Mouse (Mus musculus) CH12.LX (cell line): Measurements from ENCODE around the gene Jsrp1. TPM values are rescaled to one million over a fixed set of nuclear protein-coding genes. Genes with fewer than 3 reads are reported as not detected.

Experiments used
- DNase-seq: peaks from one replicate; pipeline ENCODE4 v3.0.0-alpha.2; 2013; ENCODE audit errors: extremely low read depth
- H3K27ac ChIP-seq: 2 replicates; pipeline ENCODE4 v1.5.1; 2012; ENCODE audit warnings: low read depth, mild to moderate bottlenecking, control low read depth, moderate library complexity; ENCODE audit not compliant: insufficient read depth
- H3K27me3 ChIP-seq: replicated peaks from 2 replicates; pipeline ENCODE3; 2012; ENCODE audit warnings: inconsistent platforms
- H3K36me3 ChIP-seq, 2 experiments: replicated peaks in 1 of 2; 2 replicates each; pipeline versions ENCODE3 to v1.6.1; 2012; ENCODE audit warnings: inconsistent platforms in 1 of 2, low read length in 1 of 2, mild to moderate bottlenecking in 1 of 2, mixed read lengths in 1 of 2, moderate library complexity in 1 of 2; ENCODE audit not compliant: control insufficient read depth in 1 of 2, insufficient read depth in 1 of 2
- H3K4me1 ChIP-seq, 2 experiments: 2 replicates each; pipeline ENCODE4 v1.6.1; 2012; ENCODE audit warnings: inconsistent platforms in 1 of 2, moderate library complexity in 1 of 2; ENCODE audit not compliant: insufficient read depth in 2 of 2, control insufficient read depth in 1 of 2
- H3K4me2 ChIP-seq: 2 replicates; pipeline ENCODE4 v1.6.1; 2012; ENCODE audit warnings: low read depth, mild to moderate bottlenecking, control low read depth; ENCODE audit not compliant: poor library complexity, insufficient read depth, severe bottlenecking
- H3K4me3 ChIP-seq, 3 experiments: fragments of 150-350 bp in 1 of 3; sonication (generic) in 1 of 3; replicated peaks in 1 of 3; 2 replicates each; pipeline versions ENCODE3 to v1.5.1; 2011 to 2012; ENCODE audit warnings: low read depth in 2 of 3, low read length in 2 of 3, mild to moderate bottlenecking in 2 of 3, moderate library complexity in 2 of 3, control low read depth in 1 of 3, improper control_type of control experiment in 1 of 3, inconsistent platforms in 1 of 3, mixed read lengths in 1 of 3; ENCODE audit not compliant: poor library complexity in 1 of 3
- H3K79me2 ChIP-seq: replicated peaks from 2 replicates; pipeline ENCODE4 v1.6.1; 2012; ENCODE audit warnings: mild to moderate bottlenecking, moderate library complexity; ENCODE audit not compliant: control insufficient read depth, poor library complexity, insufficient read depth, severe bottlenecking; ENCODE audit errors: extremely low read depth
- H3K9ac ChIP-seq: 2 replicates; pipeline ENCODE4 v1.6.1; 2012; ENCODE audit warnings: low read depth, mild to moderate bottlenecking, control low read depth, moderate library complexity; ENCODE audit not compliant: insufficient read depth
- H3K9me3 ChIP-seq: replicated peaks from 2 replicates; pipeline ENCODE3; 2012; ENCODE audit warnings: low read length, inconsistent platforms, mixed read lengths
- BHLHE40 ChIP-seq: IDR thresholded peaks from 2 replicates; pipeline ENCODE4 v1.6.1; 2011; ENCODE audit warnings: mild to moderate bottlenecking, low read depth, low read length, improper control_type of control experiment
- CHD1 ChIP-seq: IDR thresholded peaks from 2 replicates; pipeline ENCODE4 v1.6.1; 2012; ENCODE audit warnings: low read depth, low read length, improper control_type of control experiment, inconsistent platforms
- CHD2 ChIP-seq: IDR thresholded peaks from 2 replicates; pipeline ENCODE4 v1.6.1; 2011; ENCODE audit warnings: low read length, improper control_type of control experiment
- CTCF ChIP-seq, 2 experiments: IDR thresholded peaks in 1 of 2; conservative IDR thresholded peaks in 1 of 2; 2 replicates each; pipeline ENCODE4 v1.5.1; 2011 to 2012; ENCODE audit warnings: low read depth in 2 of 2, low read length in 2 of 2, improper control_type of control experiment in 1 of 2, inconsistent platforms in 1 of 2, mild to moderate bottlenecking in 1 of 2, moderate library complexity in 1 of 2
- EP300 ChIP-seq: IDR thresholded peaks from 2 replicates; pipeline ENCODE4 v1.6.1; 2011; ENCODE audit warnings: low read length, improper control_type of control experiment
- IRF4 ChIP-seq: IDR thresholded peaks from 2 replicates; pipeline ENCODE4 v1.6.1; 2014; ENCODE audit warnings: low read depth, mild to moderate bottlenecking, inconsistent platforms, low read length, improper control_type of control experiment
- JUN ChIP-seq: IDR thresholded peaks from 2 replicates; pipeline ENCODE4 v1.6.1; 2011; ENCODE audit warnings: low read depth, mild to moderate bottlenecking, low read length, improper control_type of control experiment, moderate library complexity; ENCODE audit not compliant: insufficient read depth
- JUND ChIP-seq: conservative IDR thresholded peaks from 2 replicates; pipeline ENCODE4 v1.6.1; 2011; ENCODE audit warnings: low read depth, low read length, improper control_type of control experiment
- KAT2A ChIP-seq: IDR thresholded peaks from 2 replicates; pipeline ENCODE4 v1.6.1; 2012; ENCODE audit warnings: low read length, improper control_type of control experiment, inconsistent platforms; ENCODE audit not compliant: insufficient replicate concordance
- MAZ ChIP-seq: IDR thresholded peaks from 2 replicates; pipeline ENCODE4 v1.6.1; 2012; ENCODE audit warnings: low read depth, mild to moderate bottlenecking, inconsistent platforms, low read length, improper control_type of control experiment, moderate library complexity
- MEF2A ChIP-seq: IDR thresholded peaks from 2 replicates; pipeline ENCODE4 v1.6.1; 2014; ENCODE audit warnings: low read depth, mild to moderate bottlenecking, inconsistent platforms, low read length, improper control_type of control experiment, borderline replicate concordance
- MXI1 ChIP-seq: IDR thresholded peaks from 2 replicates; pipeline ENCODE4 v1.6.1; 2011; ENCODE audit warnings: mild to moderate bottlenecking, low read depth, low read length, improper control_type of control experiment
- MYC ChIP-seq: IDR thresholded peaks from 2 replicates; pipeline ENCODE4 v1.6.1; 2011; ENCODE audit warnings: low read depth, mild to moderate bottlenecking, improper control_type of control experiment, low read length
- NELFE ChIP-seq: IDR thresholded peaks from 2 replicates; pipeline ENCODE4 v1.6.1; 2011; ENCODE audit warnings: low read depth, low read length, improper control_type of control experiment
- PAX5 ChIP-seq: IDR thresholded peaks from 2 replicates; pipeline ENCODE4 v1.6.1; 2012; ENCODE audit warnings: low read length, inconsistent platforms, mixed read lengths
- POLR2A ChIP-seq: IDR thresholded peaks from 2 replicates; pipeline ENCODE4 v1.6.1; 2011; ENCODE audit warnings: low read depth, mild to moderate bottlenecking, improper control_type of control experiment, low read length
- POLR2AphosphoS2 ChIP-seq: IDR thresholded peaks from 2 replicates; pipeline ENCODE4 v1.6.1; 2011; ENCODE audit warnings: low read depth, low read length, improper control_type of control experiment
- RCOR1 ChIP-seq: conservative IDR thresholded peaks from 2 replicates; pipeline ENCODE4 v1.6.1; 2012; ENCODE audit warnings: low read depth, mild to moderate bottlenecking, inconsistent platforms, low read length, improper control_type of control experiment
- SMC3 ChIP-seq: IDR thresholded peaks from 2 replicates; pipeline ENCODE4 v1.6.1; 2011; ENCODE audit warnings: low read depth, low read length, improper control_type of control experiment
- UBTF ChIP-seq: IDR thresholded peaks from 2 replicates; pipeline ENCODE4 v1.6.1; 2012; ENCODE audit warnings: low read depth, mild to moderate bottlenecking, inconsistent platforms, low read length, improper control_type of control experiment, moderate library complexity
- USF1 ChIP-seq: IDR thresholded peaks from 2 replicates; pipeline ENCODE4 v1.6.1; 2014; ENCODE audit warnings: low read depth, mild to moderate bottlenecking, inconsistent platforms, low read length, improper control_type of control experiment
- ZC3H11A ChIP-seq: IDR thresholded peaks from 2 replicates; pipeline ENCODE4 v1.6.1; 2012; ENCODE audit warnings: low read depth, mild to moderate bottlenecking, inconsistent platforms, low read length, improper control_type of control experiment
- ZKSCAN1 ChIP-seq: IDR thresholded peaks from 2 replicates; pipeline ENCODE4 v1.6.1; 2012; ENCODE audit warnings: low read depth, inconsistent platforms, low read length, improper control_type of control experiment, borderline replicate concordance
- ZMIZ1 ChIP-seq: IDR thresholded peaks from 2 replicates; pipeline ENCODE4 v1.6.1; 2012; ENCODE audit warnings: low read depth, mild to moderate bottlenecking, inconsistent platforms, low read length, improper control_type of control experiment
- ZNF384 ChIP-seq: IDR thresholded peaks from 2 replicates; pipeline ENCODE4 v1.6.1; 2012; ENCODE audit warnings: low read depth, low read length, improper control_type of control experiment, inconsistent platforms
- dilution Hi-C: fragments of 300-500 bp; cut with MboI; formaldehyde crosslinking; loops from 2 replicates; pipeline ENCODE4 v1.14.3; 2020; ENCODE audit warnings: low sequenced_read_pairs; ENCODE audit not compliant: extremely low pct_unique_long_range_greater_than_20kb, extremely low pct_ligation_motif_present
- in situ Hi-C: fragments of 300-500 bp; cut with MboI; formaldehyde crosslinking; loops from 3 replicates; pipeline ENCODE4 v1.14.3; 2019; ENCODE audit warnings: low sequenced_read_pairs, low pct_ligation_motif_present, low pct_unique_long_range_greater_than_20kb, mixed read lengths
- polyA plus RNA-seq: library from polyadenylated mRNA; unstranded; fragments of >175 nt; gene quantifications from 2 replicates; pipeline ENCODE4 v1.2.1, GENCODE M21; 2012; ENCODE audit warnings: low read depth; ENCODE audit not compliant: insufficient read length
- total RNA-seq, 2 experiments: library from RNA; depleted of rRNA; stranded (reverse); fragments of 300-350 nt in 1 of 2; fragments of >200 nt in 1 of 2; gene quantifications; 2 replicates each; pipeline ENCODE4 v1.2.3; 2012 to 2014

Jsrp1 gene
- total and polyA plus RNA-seq, 3 experiments = 0.35 to 1.1 (median 0.72) TPM

GRCm38 (mm10) chr10:80836949-80837379 is 23.7 kb upstream of the Jsrp1 start:
- DNase-seq = no peak
- no peak overlapping the region for H3K4me3 ChIP-seq
- dilution Hi-C loops (no loop called here), in situ Hi-C loops (no loop called here)
- H3K36me3 ChIP-seq = peaks cover 0 to 2% of the 10 kb centered on the region in 2 experiments
- H3K27ac ChIP-seq = no peak overlapping the region
- TF ChIP-seq BHLHE40 (no peak), MYC (no peak), PAX5 (no peak), RCOR1 (no peak), NELFE (no peak), CHD1 (no peak), USF1 (no peak), POLR2A (no peak), MAZ (no peak), MXI1 (no peak), CHD2 (no peak), JUND (no peak), ZKSCAN1 (no peak), ZMIZ1 (no peak)
- no peak overlapping the region for H3K9ac ChIP-seq
- peaks cover 14% of the 10 kb centered on the region for H3K27me3 ChIP-seq
- H3K9me3 ChIP-seq = no peaks in the 10 kb centered on the region
- H3K4me1 ChIP-seq = peaks cover 0 to 12% of the 10 kb centered on the region in 2 experiments; a peak in 2 of 4 replicates
- no peak overlapping the region for H3K4me2 ChIP-seq
- H3K79me2 ChIP-seq = no peaks in the 10 kb centered on the region

- no peak overlapping the region for H3K4me2 ChIP-seq
- no peak overlapping the region for H3K9ac ChIP-seq
- no peak for TF ChIP-seq BHLHE40
- no peak for TF ChIP-seq ZNF384
- no peak for TF ChIP-seq MAZ
- no peak for TF ChIP-seq KAT2A
- no peak for TF ChIP-seq MXI1
- TF ChIP-seq CTCF (conservative IDR thresholded peaks at IDR 0.05 in 1 of 2, IDR thresholded peaks at IDR 0.05 in 1 of 2; ENCODE audit: low read depth in 2 of 2, low read length in 2 of 2) = no peak
- no peak for TF ChIP-seq SMC3
- TF ChIP-seq CHD1 = no peak
- TF ChIP-seq POLR2AphosphoS2 = no peak
- TF ChIP-seq ZC3H11A = no peak
- no peak for TF ChIP-seq EP300
- TF ChIP-seq JUN = no peak
- no peak for TF ChIP-seq UBTF
- no peak for TF ChIP-seq MEF2A
- no peak for TF ChIP-seq POLR2A
- TF ChIP-seq MYC = no peak
- no peak for TF ChIP-seq IRF4
- H3K4me1 ChIP-seq = peaks cover 5 to 17% of the 10 kb centered on the region in 2 experiments; a peak in 3 of 4 replicates
- in situ Hi-C loops = no loop called here
- H3K27me3 ChIP-seq = peaks cover 7% of the 10 kb centered on the region
- H3K79me2 ChIP-seq = no peaks in the 10 kb centered on the region
- H3K27ac ChIP-seq = no peak overlapping the region
- no peak for DNase-seq
- peaks cover 0 to 7% of the 10 kb centered on the region in 2 experiments for H3K36me3 ChIP-seq
- dilution Hi-C loops = no loop called here
- H3K9me3 ChIP-seq = no peaks in the 10 kb centered on the region
- H3K4me3 ChIP-seq = no peak overlapping the region
Measured at GRCm38 (mm10) chr10:80835617-80836016, 22.3 kb upstream of the Jsrp1 start.
